Mouse (Mus musculus) bone marrow, adult 2 months (tissue): ENCODE measurements around the gene Pus7l.

Source experiments
- CTCF ChIP-seq: fragments of 200-500 bp; IDR thresholded peaks from 2 replicates; pipeline ENCODE4 v1.5.1; 2011; ENCODE audit warnings: low read length, control low read depth; ENCODE audit not compliant: control insufficient read depth, insufficient read depth
- POLR2A ChIP-seq: fragments of 200-500 bp; IDR thresholded peaks from 2 replicates; pipeline ENCODE4 v1.6.1; 2011; ENCODE audit warnings: low read depth, mild to moderate bottlenecking, control low read depth, low read length, borderline replicate concordance; ENCODE audit not compliant: control insufficient read depth

DNA sequence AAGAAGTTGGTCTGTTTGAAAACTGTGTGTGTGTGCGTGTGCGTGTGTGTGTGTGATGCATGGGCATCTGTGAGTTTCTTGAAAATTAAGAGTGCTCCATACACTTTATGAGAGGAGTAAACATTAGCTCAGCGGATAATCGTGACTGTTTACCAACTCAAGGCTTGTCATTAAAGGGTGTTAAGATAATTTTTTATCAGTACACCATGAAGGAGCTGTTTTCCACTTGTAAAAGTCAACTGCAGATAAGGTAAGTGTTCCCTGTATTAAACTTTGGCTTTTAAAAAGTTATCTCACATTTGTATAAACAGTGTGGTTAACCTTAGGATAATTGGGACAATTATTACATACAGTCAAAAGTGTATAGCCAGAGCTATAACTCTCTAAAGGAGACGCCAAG lies 11.0 kb downstream of the Pus7l start:
- TF ChIP-seq POLR2A, result no peak
- no peak for TF ChIP-seq CTCF
